Mouse (Mus musculus) liver (tissue): ENCODE results near the gene Zkscan7.
"Not testable (repeated sequence)": the region's sequence is repeated elsewhere in the genome, so short reads cannot be mapped to it uniquely, and the experiment has no call there.

ENCODE experiments used
- DNase-seq: peaks from one replicate; pipeline ENCODE4 v3.0.0-alpha.2; 2020; ENCODE audit warnings: mixed read lengths

The Zkscan7 gene

DNA sequence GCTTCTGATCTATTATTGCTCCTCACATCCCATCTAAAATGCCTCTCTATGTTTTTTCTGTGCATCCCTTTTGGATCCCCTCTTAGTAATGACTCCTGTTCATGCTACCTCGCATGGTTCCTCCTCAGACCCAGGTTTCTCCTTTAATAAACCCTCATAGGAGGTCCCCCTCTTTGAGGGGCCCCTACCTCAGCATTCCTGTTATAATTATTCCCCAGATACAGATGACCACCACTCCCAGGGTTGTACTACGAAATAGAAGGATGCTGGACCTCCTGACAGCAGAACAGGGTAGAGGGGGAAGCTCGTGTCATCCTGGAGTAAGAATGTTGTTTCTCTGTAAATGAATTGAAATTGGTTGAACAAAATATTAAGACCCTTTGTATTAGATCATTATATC lies at the start of gene Zkscan7:
Gene Zkscan7 (plus strand): TSS at position 301 of the 400 bp plus-strand sequence.
- DNase-seq: no peak

DNA sequence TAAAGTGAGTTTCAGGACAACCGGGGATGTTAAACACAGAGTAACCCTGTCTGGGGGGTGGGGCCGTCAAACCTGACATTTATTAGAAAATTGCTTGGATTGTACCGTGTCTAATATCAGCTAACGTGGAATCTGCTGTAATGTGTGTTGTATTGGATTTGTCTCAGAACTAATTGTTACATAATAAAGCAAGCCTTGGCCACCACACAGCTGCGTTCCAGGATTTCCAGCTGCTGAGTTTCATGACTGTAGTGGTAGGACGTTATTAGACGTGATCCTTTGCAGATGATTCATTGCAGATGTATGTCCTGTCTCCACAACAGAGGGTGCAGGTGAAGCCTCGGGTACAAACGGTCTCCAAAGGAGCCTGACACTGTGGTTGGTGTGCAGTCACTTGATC lies 49.4 kb upstream of the Zkscan7 start:
- no peak for DNase-seq

DNA sequence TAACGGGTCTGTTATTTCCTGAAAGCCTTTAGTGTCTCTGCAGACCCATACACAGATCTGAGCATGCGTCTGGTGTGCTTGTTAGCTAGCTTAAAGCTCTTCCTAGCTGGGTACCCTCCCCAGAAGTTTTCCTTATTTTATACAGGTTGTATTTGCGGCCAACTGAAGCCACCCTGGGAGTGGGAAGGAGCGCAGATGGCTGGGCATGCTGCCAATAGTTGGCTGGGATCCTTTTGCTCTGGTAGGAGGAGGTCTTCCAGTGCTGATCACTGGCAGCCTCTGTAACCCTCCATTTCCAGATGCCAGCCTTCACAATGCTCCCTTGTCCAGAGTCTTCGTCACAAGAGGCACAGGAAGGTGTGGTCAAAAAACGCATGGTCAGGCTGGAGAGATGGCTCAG lies 48.7 kb upstream of the Zkscan7 start:
- DNase-seq: peak; percentile 28

DNA sequence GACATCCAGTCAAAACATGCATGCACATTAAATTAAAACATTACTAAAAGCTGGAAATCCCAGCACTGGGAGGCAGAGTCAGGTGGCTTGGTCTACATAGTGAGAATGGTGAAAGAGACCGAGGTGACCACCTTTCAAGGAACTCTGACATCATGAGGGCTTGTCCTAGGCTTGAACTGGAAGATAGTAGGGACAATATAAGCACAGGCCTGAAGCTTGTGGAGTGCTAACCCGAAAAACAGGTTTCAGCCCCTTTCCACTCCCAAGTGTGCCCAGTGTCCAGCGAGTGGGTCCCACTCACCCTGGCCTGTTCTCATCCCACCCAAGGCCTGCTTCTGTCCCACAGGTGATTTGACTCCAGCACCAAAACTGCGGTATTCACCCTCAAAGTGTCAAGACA lies 48.3 kb upstream of the Zkscan7 start:
- no peak for DNase-seq

DNA sequence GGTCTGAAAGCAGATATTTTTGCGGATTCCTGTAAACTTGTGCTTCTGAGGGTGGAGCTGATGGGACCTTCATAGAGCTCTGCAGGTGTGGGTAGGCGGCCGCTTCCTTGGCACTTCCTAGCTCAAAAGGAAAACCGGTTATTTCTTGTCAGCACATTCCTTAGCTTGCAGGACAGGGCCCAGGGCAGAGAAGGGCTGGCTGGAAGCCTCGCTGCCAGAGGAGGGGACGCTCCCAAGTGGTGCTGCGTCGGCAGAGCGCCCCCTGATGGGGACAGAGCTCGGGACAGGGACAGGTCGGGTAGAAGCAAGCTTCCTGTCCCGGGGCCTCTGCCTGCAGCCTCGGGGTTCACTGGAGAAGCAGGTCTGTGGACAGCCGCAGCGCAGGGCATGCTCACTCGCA lies 47.8 kb upstream of the Zkscan7 start:
- DNase-seq: peak; percentile 46

DNA sequence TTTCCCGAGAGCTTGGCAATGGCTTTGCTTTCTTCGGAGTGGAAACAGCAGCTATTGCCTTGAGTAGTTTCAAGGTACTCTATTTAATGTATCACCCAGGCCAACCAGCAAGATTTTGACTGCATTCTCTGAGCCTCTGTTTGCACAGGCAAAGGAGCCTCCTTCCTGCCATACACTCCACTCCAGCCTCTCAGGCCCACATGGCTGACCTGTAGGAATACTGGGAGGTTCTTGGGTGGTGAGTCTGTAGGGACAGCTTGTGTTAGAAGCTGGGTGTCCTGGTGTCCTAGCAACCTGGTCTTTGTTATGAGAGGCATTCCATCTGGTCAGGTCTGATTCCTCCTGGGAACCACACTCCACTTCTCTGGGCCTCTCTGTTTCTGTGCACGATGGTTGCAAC lies 41.7 kb upstream of the Zkscan7 start, which contains the start of gene Gm35549:
Gene Gm35549 (minus strand): TSS at position 276 of the 400 bp plus-strand sequence.
- no peak for DNase-seq

DNA sequence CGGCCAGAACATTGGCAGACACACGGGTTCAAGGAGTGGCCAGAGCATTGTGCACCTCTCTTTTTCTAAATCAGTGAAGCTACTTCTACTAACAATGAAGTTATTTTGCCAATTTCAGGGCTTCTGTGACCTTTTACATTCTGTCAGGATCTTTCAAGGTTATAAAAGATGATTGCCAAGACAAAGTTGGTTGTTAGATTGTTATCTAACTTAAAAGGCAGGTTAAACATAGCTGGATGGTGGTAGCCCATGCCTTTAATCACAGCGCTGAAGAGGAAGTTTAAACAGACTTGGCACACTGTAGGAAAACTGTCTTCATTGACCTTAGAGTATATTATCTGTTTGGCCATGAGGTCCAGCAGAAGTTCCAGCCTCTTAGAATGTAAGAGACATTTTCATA lies 39.9 kb upstream of the Zkscan7 start:
- DNase-seq: no peak

DNA sequence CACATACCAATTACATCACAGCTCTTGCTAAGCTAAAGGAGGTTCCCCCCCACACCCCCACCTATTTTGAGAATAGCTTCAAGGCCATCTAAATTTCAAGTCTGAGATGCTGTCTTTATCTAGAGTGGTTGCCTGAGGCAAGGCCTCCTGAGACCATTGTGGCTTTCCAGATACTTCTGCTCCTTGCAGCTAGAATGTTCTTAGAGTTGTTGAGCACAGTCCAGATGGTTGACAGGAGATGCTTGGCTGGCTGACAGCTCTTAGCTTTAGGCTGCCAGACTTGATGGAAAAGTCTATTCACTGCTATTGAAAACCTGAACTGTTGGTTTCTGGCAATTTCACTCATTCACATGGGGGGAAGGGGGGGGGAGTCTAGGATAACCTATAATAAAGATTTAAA lies 39.3 kb upstream of the Zkscan7 start:
- DNase-seq: no peak

DNA sequence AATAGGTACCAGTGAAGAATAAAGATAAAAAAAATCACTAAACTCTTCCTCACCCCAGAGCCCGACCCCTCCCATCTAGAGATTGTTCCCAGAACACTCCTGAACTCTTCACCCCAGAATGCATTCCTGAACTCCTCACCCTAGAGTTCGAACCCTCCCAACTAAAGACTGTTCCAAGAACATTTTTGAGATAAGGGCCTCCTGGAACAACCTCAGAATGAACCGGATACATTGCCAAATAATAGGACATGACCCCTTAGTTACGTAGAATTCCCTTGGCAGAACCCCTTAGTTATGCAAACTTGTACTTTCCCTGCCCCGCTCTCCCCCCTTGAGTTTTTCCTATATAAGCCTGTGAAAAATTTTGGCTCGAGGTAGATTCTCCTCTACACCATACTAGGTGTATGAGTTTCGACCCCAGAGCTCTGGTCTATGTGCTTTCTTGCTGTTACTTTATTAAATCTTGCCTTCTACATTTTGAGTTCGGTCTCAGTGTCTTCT lies 37.6 kb upstream of the Zkscan7 start:
- DNase-seq: not testable (repeated sequence)

DNA sequence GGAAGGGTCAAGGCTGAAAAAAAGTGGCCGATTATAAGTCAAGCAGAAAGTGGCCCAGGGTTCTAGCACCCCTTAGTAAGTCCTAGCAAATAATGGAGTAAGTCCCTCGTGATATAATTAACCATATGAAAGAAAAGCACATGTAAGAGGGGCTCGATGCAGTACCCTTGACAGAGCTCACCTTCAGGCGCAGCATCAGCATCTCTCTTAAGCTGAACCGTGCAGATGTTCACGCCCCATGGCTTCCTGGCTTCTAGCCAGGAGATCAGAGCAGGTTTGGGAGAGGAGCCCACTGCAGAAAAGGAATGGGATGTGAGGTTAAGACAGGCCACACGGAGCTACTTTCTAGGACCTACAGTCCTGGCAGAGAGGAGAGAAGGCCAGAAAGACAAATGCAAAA lies 31.0 kb upstream of the Zkscan7 start:
- DNase-seq: no peak

DNA sequence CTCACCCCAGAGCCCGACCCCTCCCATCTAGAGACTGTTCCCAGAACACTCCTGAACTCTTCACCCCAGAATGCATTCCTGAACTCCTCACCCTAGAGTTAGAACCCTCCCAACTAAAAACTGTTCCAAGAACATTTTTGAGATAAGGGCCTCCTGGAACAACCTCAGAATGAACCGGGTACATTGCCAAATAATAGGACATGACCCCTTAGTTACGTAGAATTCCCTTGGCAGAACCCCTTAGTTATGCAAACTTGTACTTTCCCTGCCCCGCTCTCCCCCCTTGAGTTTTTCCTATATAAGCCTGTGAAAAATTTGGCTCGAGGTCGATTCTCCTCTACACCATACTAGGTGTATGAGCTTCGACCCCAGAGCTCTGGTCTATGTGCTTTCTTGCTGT lies 30.3 kb upstream of the Zkscan7 start:
- DNase-seq: not testable (repeated sequence)

DNA sequence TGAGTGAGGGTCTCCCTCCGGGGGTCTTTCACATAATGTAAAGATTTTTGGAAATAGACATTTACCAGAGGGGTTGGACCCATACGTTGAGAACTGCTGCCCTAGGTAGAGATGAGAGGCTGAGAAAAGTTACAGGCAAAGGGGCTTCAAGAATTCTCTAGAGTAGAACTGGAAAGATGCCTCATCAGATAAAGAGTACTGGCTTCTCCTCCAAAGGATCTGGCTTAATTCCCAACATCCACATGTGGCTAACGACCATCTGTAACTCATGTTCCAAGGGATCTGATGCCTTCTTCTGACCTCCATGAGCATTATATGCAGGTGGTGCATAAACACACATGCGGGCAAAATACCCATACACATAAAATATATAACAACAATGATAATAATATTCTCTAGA lies 29.9 kb upstream of the Zkscan7 start:
- DNase-seq: no peak

DNA sequence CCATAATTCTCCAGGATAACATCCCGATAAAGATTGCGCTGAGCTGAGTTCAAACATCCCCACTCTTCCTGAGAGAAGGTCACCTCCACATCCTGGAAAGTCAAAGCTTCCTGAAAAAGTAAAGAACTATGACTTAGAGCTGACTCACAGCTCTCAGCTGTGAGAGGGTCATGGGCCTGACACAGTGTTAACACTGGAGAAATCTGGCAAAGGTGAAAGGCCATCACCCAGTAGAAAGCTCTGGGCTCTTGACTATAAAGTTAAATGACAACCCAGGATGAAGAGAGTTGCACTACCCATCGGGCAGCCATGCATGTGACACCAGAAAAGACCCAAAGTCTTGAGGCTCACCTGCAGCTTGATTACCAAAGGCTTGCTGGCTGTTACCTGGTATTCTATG lies 28.8 kb upstream of the Zkscan7 start:
- no peak for DNase-seq

DNA sequence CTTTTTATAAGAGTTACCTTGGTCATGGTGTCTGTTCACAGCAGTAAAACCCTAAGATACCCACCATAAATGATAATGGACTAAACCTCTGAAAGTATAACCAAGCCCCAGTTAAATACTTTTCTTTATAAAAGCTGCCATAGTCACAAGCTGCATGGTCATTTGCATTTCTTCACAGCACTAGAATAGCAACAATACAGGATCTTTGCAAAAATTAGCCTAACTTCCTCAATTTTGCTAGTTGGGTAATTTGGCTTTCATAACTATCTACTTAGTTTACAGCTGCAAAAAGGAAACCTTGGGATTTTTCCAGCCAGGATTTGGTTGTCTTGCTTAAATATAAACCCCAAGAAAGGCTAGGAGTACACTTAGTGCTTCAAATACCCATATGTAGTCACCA lies 24.7 kb upstream of the Zkscan7 start:
- DNase-seq: no peak

DNA sequence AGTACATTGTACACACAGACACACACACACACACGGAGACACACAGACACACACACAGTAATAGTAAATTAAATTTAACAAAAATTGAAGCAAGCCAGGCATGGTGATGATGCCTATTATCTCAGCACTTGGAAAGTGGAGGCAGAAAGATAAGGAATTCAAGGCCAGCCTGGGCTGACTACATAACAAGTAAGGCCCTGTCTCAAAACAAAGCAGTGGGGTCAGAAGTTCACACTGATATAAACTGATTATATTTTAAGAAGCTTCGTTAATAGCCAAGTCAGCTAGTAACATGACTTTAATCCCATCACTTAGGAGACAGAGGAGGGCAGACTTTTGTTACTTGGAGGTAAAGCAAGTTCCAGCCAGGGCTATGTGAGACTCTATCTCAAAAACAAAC lies 21.8 kb upstream of the Zkscan7 start:
- DNase-seq: no peak

DNA sequence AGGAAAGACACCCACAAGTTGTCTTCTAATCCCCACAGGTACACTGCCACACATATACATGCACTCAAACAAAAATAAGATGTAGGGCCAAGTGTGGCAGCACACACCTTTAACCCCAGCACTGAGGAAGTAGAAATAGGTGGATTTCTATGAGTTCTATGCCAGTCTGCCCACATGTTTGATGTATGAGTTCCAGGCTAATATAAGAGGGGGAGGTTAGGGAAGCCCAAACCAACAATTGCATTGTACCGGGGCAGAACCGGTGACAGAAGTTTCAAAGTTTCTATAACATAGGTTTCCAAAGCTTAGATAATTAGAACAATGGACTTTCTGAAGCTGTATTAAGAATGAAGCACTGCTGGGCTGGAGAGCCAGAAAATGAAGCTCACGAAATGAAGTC lies 20.6 kb upstream of the Zkscan7 start:
- DNase-seq: no peak

DNA sequence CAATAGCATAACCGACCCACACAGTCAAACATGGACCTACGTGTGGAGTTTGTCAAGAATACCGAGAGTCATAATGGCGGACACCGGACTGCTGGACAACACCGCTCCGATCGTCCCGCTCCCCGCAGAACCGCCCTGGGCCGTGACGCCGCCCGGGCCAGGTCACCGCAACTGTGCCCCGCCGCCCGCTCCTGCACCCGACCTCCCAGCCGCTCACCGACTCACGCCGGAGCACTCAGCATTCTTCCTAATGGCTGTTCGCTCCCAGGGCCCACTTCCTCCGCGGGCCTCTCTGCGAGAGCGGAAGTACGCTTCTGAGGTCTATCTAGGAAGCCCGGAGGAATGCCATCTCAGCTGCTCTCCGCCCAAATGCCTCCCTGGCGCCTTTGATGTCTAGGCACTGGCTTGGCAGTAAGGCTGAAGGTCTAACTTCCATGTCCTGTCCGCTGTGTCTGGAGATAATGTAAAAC lies 19.8 kb upstream of the Zkscan7 start, which contains the start of gene Zfp445:
Gene Zfp445 (minus strand): TSS at position 310 of the 470 bp plus-strand sequence.
- DNase-seq: peak; percentile 86

DNA sequence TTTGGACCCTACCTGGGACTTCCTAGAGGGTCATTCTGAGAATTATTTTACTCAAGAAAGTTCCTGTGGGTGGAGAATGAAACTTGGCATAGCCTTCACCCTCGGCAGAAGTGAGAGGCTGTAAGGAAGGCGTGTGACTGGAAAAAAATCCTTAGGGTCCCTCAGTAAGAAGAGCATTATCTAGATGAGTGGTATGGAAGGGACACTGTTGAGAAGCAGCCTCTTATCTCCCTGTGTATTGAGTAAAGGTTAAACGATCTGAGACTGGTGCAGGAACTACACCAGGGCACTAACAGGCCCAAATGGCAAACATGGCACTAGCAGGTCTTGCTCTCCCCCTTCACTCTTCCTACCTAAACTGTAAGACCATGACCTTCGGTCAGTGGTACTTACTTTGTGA lies 19.3 kb upstream of the Zkscan7 start:
- no peak for DNase-seq

DNA sequence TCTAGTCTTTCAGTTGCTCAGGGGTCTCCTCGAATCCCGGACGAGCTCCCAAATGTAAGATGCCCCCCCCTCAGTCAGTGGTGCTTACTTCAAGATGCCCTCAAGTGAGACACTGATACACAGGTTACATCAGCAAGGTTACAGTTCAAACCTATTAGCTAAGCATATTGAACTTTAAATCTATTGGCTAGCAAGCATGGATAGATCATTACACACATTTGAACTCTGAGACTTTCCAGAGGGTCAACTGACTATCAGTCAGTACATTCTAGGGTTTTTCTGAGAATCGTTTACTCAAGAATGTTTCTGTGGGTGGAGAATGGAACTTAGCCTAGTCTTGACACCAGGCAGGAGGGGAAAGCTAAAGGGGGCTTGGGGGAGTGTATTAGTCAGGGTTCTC lies 12.9 kb upstream of the Zkscan7 start:
- DNase-seq: no peak

DNA sequence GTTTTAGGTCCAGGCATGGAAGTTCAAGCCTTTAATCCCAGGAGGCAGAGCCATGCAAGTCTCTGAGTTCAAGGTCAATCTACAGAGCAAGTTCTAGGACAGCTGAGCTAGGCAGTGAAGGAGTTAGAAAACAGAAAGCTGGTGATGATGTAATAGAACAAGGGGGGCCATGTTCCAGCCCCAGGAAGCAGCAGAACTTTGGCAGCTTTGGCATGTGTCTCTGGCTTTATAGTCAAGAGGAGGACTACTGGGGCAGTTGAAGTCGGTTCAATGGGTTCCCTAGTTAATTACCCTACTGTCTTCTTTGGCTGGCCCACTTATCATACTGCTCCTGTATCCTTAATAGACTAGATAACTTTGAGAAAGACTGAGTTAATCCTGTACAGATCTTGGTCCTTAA lies 10.8 kb upstream of the Zkscan7 start:
- no peak for DNase-seq

DNA sequence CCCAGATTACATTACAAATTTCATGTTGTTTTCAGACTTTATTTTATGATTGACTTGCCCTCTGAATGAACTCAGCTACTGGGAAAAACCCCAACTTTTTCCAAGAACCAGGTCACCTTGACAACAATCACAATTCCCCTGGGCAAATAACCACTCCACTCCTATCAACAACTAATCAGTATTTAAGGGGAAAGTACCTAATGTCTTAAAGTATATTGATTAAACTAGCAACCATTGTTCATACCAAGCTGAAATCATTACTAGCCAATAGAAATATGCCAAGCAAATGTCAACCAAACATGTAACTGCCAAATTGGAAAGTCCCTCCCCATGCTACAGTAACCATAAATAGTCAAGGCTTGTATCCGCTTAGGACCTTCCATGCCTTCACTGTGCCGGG lies 10.3 kb upstream of the Zkscan7 start:
- DNase-seq: no peak

DNA sequence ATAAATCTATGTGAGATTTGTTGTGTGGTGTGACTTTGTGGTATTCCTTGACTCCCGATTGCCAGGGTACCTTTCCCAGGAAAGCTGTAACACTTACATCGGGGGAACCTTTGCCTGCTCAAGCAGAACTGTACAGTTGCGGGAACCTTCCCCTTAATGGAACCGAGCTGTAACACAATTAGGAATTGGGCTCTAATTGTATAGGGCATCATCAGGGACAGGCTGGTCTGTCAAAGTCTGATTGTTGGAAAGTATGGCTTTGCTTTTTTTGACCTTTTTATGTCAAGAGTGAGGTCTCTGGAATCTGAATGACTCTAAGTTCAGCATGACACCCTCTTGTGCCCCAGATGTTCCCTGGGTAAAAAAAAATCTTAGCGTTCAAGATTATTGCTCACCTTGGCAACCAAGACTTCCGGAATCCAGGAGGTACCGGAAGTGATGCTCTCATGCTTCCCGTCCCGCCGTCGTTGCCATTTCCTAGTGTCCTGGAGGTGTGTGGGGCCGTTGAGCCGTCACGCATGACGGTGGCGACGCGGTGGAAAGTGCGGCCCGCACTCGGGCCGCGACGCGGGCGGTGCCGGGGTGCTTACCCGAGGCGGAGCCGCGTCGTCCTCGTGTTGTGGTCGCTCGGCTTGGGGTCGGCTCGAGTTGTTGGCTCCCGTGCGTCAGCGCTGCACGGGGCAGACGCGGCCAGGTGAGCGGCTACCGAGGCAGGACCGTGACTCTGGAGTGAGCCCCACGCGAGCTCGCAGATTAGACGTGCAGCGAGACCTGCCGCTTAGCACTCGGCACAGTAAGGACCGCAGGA lies 1.1 kb downstream of the Zkscan7 start:
- DNase-seq: peak; percentile 45

DNA sequence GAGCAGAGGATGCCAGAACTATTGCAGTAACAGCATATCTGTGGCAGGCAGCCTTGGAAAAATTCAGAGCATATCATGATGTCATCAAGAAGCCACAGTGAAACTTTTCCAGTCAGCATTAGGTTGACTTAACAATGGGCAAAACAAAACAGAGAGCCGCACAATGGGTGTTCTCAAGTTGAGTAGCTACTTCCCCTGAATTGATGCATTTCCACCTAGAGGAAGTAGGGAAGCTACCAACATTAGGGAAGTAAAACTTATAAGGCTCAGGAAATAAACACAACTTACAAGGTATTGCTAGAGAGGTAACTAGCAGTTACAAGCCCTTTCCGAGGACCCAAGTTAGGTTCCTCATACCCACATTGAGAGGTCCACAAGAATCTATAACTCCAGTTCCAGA lies 15.6 kb downstream of the Zkscan7 start:
- no peak for DNase-seq

DNA sequence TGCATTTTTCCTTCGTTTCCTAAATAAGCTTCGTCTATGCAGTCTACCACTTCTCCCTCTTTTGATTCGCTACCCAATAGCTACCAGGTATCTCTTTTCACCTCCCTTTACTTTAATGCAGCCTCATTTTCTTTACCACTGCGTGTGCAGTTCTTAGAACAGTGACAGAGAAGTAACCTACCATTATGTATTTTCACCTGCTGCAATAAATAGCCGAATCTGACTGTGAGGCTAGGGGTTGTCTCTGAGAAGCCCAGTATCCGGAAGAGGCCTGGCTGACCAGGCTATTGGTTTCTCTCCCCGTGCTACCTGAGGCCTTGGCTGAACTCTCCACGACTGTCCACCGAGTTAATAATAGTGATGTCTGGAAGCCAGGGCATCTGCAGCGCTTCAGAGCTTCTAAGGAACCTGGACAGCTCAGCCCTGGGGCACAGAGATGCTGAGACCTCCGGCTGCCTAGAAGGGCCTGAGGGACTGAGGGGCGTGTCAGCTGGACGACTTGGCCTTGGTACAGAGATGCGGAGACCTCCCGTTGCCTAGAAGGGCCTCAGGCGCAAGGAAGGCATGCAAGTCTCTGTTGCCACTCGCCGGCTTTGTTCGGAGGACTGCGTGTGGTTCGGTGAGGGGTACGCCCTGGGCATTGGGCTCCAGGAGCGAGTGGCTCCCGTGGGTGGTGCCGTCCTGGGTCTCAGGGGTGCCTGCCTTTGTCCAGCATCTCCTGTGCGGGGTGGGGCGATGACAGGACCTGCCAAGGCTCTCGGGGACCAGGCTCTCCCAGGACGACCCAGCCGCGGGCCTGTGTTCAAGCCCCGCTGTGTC lies 17.4 kb downstream of the Zkscan7 start:
- peak; percentile 32 for DNase-seq
